Mouse (Mus musculus): Measurements from ENCODE around the gene Gm44805.
"Not testable (repeated sequence)": the region's sequence is repeated elsewhere in the genome, so short reads cannot be mapped to it uniquely, and the experiment has no call there.

- not testable (repeated sequence) for TF ChIP-seq CTCF (IDR thresholded peaks at IDR 0.05; ENCODE audit: borderline replicate concordance, insufficient read depth, low read length); POLR2A (IDR thresholded peaks at IDR 0.05; ENCODE audit: low read depth, low read length)
These were observed 5.8 kb upstream of the Gm44805 start for GRCm38 (mm10) chr7:19686927-19687583.

Measured in embryonic fibroblast, embryonic 13.5 days (primary cell).